Mouse (Mus musculus) heart, embryonic 11.5 days (tissue): ENCODE results near the gene Carns1. TPM values are rescaled to one million over a fixed set of nuclear protein-coding genes. Genes with fewer than 3 reads are reported as not detected.

ENCODE experiments used
- ATAC-seq: fragments of 200-750 bp; cut with Nextera tagmentation; replicated peaks from 2 replicates; pipeline ENCODE4 v1.8.0; 2017; ENCODE audit warnings: moderate library complexity; ENCODE audit not compliant: insufficient number of reproducible peaks, low FRiP score, low TSS enrichment
- H3K27ac ChIP-seq: fragments of 300-500 bp; sonication (generic); 2 replicates; pipeline ENCODE4 v1.5.1; 2014; ENCODE audit warnings: mild to moderate bottlenecking, low read depth, low read length
- H3K27me3 ChIP-seq: fragments of 300-500 bp; sonication (generic); 2 replicates; pipeline ENCODE4 v1.6.1; 2014; ENCODE audit warnings: mild to moderate bottlenecking, low read length, mixed read lengths; ENCODE audit not compliant: control insufficient read depth, insufficient read depth
- H3K36me3 ChIP-seq: fragments of 300-500 bp; sonication (generic); 2 replicates; pipeline ENCODE4 v1.6.1; 2014; ENCODE audit warnings: mild to moderate bottlenecking, low read length, moderate library complexity, mixed read lengths; ENCODE audit not compliant: control insufficient read depth, insufficient read depth
- H3K4me1 ChIP-seq: fragments of 300-500 bp; sonication (generic); 2 replicates; pipeline ENCODE4 v1.6.1; 2014; ENCODE audit warnings: low read length; ENCODE audit not compliant: control insufficient read depth, insufficient read depth
- H3K4me2 ChIP-seq: fragments of 300-500 bp; sonication (generic); 2 replicates; pipeline ENCODE4 v1.6.1; 2014; ENCODE audit warnings: mild to moderate bottlenecking, moderate library complexity
- H3K4me3 ChIP-seq: fragments of 300-500 bp; sonication (generic); 2 replicates; pipeline ENCODE4 v1.5.1; 2014; ENCODE audit warnings: low read depth, low read length
- H3K9ac ChIP-seq: fragments of 300-500 bp; sonication (generic); 2 replicates; pipeline ENCODE4 v1.6.1; 2014; ENCODE audit warnings: mild to moderate bottlenecking, low read depth, low read length, moderate library complexity
- H3K9me3 ChIP-seq: fragments of 300-500 bp; sonication (generic); replicated peaks from 2 replicates; pipeline ENCODE4 v1.6.1; 2016; ENCODE audit warnings: low read length; ENCODE audit not compliant: control insufficient read depth
- WGBS: fragments of 180-500 bp; shearing (Covaris S2); extraction: QIAGEN DNeasy Blood & Tissue Kit; methylation state at CpG from one replicate; pipeline ENCODE4 v1.1.7; 2014; ENCODE audit not compliant: insufficient replicate concordance; 5-methylcytosine and 5-hydroxymethylcytosine counted together
- polyA plus RNA-seq: library from polyadenylated mRNA; unstranded; fragments of >200 nt; fragmentation: Nextera tagmentation; extraction: Ambion mirVana; gene quantifications from 2 replicates; pipeline ENCODE4 v1.2.1, GENCODE M21; 2014

Carns1 gene
- polyA plus RNA-seq, 1 experiment from 2014 or later = 2.8 TPM

- Histone ChIP-seq H3K4me1 (peaks cover 10% of the 10 kb centered on the region), H3K27ac (no peak overlapping the region), H3K9ac (no peak overlapping the region), H3K36me3 (peaks cover 3% of the 10 kb centered on the region; the same call in 1 of the 2 replicates), H3K4me2 (peak overlapping the region; percentile 64), H3K9me3 (no peaks in the 10 kb centered on the region), H3K27me3 (no peaks in the 10 kb centered on the region), H3K4me3 (peak overlapping the region; percentile 48)
- ATAC-seq = no peak
- WGBS = 91% methylated on average over 2 of the region's 2 CpGs
Observed at GRCm38 (mm10) chr19:4120496-4120895, 54.8 kb downstream of the Carns1 start.

DNA sequence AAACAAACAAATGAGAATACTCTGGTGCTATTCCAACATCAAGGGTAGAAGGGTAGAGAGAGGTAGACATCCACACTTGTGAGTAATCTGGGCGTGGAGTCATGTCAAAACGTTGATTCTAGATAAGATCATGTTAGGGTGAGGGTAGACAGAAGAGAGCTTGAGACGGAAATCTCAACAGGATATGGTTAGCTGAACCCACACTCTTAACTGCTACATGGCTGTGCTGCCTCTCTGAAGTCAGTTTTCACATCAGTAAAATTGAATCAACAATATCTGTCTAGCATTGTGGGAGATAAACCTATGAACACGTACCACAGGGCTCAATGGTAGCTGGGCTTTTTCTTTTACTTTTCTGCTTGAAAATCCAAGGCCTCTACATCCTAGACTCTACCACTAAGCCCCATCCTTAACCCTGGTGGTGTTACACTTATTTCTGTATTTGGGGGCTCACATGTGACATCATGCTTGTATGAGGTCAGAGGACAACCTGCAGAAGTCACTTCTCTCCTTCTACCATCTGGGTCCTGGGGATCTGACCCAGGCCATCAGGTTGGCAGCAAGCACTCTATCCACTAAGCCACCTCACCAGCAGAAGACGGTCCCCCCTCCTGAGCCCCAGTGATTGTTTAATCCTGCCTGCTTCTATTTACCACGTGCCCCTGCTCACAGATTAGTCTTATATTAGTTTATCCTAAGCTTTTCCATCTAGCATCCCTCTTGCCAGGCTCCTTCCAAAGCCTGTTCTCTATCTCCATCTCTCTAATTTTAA is 55.4 kb downstream of the Carns1 start:
- Histone ChIP-seq H3K27me3 (no peaks in the 10 kb centered on the region), H3K36me3 (peaks cover 8% of the 10 kb centered on the region; the same call in 1 of the 2 replicates), H3K9ac (no peak overlapping the region), H3K27ac (no peak overlapping the region), H3K4me2 (peak overlapping the region; percentile 64; the same call in 1 of the 2 replicates), H3K4me3 (no peak overlapping the region), H3K9me3 (no peaks in the 10 kb centered on the region), H3K4me1 (peaks cover 8% of the 10 kb centered on the region)
- no peak for ATAC-seq
- WGBS = 77% methylated on average over 6 of the region's 6 CpGs

DNA sequence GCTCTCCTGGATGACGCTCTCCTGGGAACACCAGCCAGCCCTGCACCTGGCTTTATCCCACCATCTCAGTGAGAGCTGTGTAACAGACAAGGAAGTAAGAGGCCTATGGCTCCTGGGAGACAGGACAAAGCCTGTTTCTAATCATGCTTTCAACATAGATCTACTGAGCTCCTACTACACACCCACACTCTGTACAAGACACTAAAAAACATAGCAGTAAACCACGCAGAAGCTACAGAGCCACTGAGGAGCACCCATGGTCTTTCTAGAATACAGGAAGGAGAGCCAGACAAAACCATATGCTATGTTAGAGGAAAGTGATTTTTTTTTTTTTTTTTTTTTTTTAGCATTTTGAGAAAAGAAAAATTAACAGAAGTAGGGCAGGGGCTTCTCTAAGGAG is 56.9 kb downstream of the Carns1 start:
- Histone ChIP-seq H3K36me3 (peaks cover 17% of the 10 kb centered on the region; the same call in 1 of the 2 replicates), H3K27ac (no peak overlapping the region), H3K9me3 (no peaks in the 10 kb centered on the region), H3K4me1 (peaks cover 16% of the 10 kb centered on the region), H3K9ac (no peak overlapping the region), H3K4me3 (no peak overlapping the region), H3K4me2 (no peak overlapping the region), H3K27me3 (no peaks in the 10 kb centered on the region)
- ATAC-seq = no peak
- whole genome bisulfite sequencing = 87% methylated on average over 2 of the region's 2 CpGs

- WGBS = 97% methylated on average over 7 of the region's 7 CpGs
- peaks cover 17% of the 10 kb centered on the region; the same call in 1 of the 2 replicates for H3K36me3 ChIP-seq
- no peak for ATAC-seq
Observed at GRCm38 (mm10) chr19:4117006-4117405, 58.3 kb downstream of the Carns1 start.

DNA sequence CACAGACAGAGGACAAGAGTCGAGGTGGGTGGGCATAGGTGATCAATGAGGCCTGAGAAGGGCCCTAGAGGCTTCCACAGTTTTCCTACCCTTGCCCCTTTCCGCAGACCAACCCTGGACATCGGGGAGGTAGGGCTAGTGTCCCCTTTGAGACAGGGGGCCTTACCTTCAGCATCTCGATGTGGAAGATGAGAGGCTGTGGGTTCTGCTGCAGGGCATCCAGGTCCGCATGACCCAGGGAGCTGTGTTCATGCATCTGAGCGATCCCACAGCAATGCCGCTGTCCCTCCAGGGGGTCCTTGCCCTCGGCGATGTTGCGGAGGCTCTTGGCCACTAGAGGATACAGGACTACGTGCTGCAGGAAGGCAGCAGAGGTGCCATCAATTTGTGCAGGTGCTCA is 59.5 kb downstream of the Carns1 start:
- Histone ChIP-seq H3K4me3 (no peak overlapping the region), H3K4me1 (peaks cover 14% of the 10 kb centered on the region), H3K27me3 (no peaks in the 10 kb centered on the region), H3K36me3 (peaks cover 20% of the 10 kb centered on the region), H3K27ac (no peak overlapping the region), H3K9ac (no peak overlapping the region), H3K9me3 (no peaks in the 10 kb centered on the region), H3K4me2 (no peak overlapping the region)
- ATAC-seq = no peak
- 82% methylated on average over 11 of the region's 11 CpGs for WGBS

More at GRCm38 (mm10) chr19:4117006-4117405, 58.3 kb downstream of the Carns1 start:
- no peak overlapping the region for H3K4me2 ChIP-seq
- H3K4me1 ChIP-seq = peaks cover 16% of the 10 kb centered on the region
- no peaks in the 10 kb centered on the region for H3K27me3 ChIP-seq
- no peak overlapping the region for H3K4me3 ChIP-seq
- H3K9ac ChIP-seq = no peak overlapping the region
- H3K9me3 ChIP-seq = no peaks in the 10 kb centered on the region
- H3K27ac ChIP-seq = no peak overlapping the region

GRCm38 (mm10) chr19:4115144-4115543 is 60.1 kb downstream of the Carns1 start:
- WGBS = 88% methylated on average over 10 of the region's 10 CpGs
- ATAC-seq = no peak
- Histone ChIP-seq H3K4me2 (no peak overlapping the region), H3K9ac (no peak overlapping the region), H3K36me3 (peaks cover 20% of the 10 kb centered on the region), H3K9me3 (no peaks in the 10 kb centered on the region), H3K4me1 (0 out of 2 replicates have a peak, but pooled peaks cover 9% of the 10 kb centered on the region), H3K4me3 (no peak overlapping the region), H3K27me3 (no peaks in the 10 kb centered on the region), H3K27ac (no peak overlapping the region)

DNA sequence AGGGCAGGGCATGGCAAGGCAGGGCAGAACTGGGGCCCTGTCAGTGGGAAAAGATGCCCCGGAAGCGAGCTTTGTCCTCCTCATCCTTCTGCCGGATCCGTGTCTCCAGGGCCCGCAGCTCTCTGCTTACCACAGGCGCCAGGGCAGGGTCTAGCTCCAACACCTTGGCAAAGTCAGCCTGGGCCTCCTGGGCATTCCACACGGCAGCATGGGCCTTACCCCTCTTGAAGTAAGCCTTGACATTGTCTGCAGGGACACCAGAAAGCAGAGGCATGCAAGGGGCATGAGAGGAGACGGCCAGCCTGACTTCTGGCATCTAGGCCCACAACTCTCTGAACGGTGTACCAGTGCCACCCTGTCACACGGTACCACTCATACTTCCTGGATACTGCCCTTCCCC is 60.7 kb downstream of the Carns1 start:
- Histone ChIP-seq H3K27ac (no peak overlapping the region), H3K36me3 (peaks cover 20% of the 10 kb centered on the region), H3K4me1 (0 out of 2 replicates have a peak, but pooled peaks cover 9% of the 10 kb centered on the region), H3K9ac (no peak overlapping the region), H3K27me3 (no peaks in the 10 kb centered on the region), H3K9me3 (no peaks in the 10 kb centered on the region), H3K4me3 (no peak overlapping the region), H3K4me2 (no peak overlapping the region)
- ATAC-seq = no peak
- 86% methylated on average over 10 of the region's 10 CpGs for WGBS
